ENCODE assay signal across 15 mouse cellular contexts in the genomic region with DNA sequence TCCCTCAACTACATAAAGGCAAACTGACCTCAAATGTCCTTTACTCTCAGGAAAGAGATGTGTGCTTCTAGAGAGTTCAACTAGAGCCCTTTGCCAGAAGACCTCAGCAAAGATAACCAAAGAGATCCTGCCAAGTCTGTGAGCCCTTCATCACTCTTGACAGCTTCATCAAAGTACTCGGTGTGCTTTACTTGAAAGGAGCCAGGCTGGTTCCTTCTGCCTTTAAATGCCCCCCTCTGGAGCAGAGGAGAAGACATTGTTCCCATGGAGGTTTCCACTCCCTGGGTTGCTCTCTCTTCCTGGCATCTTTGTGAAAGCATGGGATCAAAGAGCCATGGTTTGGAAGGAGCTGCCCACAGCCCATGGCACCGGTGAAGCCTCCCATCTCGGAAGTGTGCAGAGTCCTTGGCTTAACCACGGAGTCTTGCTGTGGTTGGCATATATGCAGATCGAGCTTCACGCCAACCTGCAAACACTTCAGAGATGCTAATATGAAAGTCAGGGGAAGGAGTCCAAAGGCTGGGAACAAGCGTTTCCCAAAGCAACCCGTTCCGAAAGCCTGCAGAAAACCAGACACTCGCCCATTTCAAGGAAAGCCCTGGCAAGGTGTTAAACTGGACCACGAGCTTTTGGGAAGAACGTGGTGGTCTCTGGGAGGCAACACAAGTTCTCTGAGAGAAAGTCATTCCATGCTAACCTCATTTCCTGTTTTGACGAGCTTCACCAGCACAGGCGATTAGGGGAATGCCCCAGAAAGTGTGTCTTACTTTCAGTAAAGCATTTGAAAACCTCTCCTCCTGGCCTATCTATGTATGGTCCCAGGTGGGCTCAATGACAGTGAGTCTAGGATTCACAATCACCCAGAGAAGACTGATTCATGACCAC.
DNase-seq lines count a peak whose midpoint lies in the region; ATAC-seq and TF ChIP-seq lines count a peak whose summit lies in the region.
"Had no signal": no experiment of that assay in that cellular context is flagged by ENCODE, and none has a peak within 500 bp of the region (broad histone marks: within the 10 kb centered on the region; RNA-seq: fewer than 3 reads in every experiment).

No protein-coding gene starts in this region.

- TF ChIP-seq POLR2A in cerebellum, adult 2 months (IDR thresholded peaks at IDR 0.05; ENCODE audit: borderline replicate concordance, insufficient read depth, low read length), result no peak

- ATAC-seq in midbrain, postnatal 0 days (ENCODE audit: low FRiP score), result no peak
- ATAC-seq in midbrain, embryonic 13.5 days, result no peak
- ATAC-seq: forebrain, embryonic 16.5 days had no signal

- H3K4me2 ChIP-seq in midbrain, postnatal 0 days (ENCODE audit: low read depth, low read length, poor library complexity, severe bottlenecking), result no peak overlapping the region
- no peak overlapping the region for H3K4me2 ChIP-seq in midbrain, embryonic 13.5 days (replicated peaks)
- H3K4me2 ChIP-seq: embryonic facial prominence, embryonic 15.5 days; limb, embryonic 15.5 days; lung, embryonic 15.5 days had no signal

- DNase-seq in adrenal gland, postnatal 14 days, result peak; percentile 34
- no peak for DNase-seq in adrenal gland, postnatal 4 days (ENCODE audit: low spot score in 2 of 2)
- DNase-seq in midbrain, postnatal 0 days (ENCODE audit: low spot score), result peak; percentile 10
- DNase-seq in cerebellum, adult 2 months, result peak; percentile 59 to 74
- peak; percentile 56 for DNase-seq in skeletal muscle tissue, adult 2 months (ENCODE audit: low read depth, low spot score)
- DNase-seq in adipocyte (ENCODE audit: low spot score), result no peak
- DNase-seq in spleen, adult 18-20 months, result no peak
- DNase-seq: kidney, postnatal 14 days; right cerebral cortex, postnatal 4 days; thymus, adult 2 months had no signal

- H3K27ac ChIP-seq in midbrain, postnatal 0 days (ENCODE audit: low read depth, low read length), result no peak overlapping the region
- H3K27ac ChIP-seq in midbrain, embryonic 13.5 days, result no peak overlapping the region
- H3K27ac ChIP-seq in cerebellum, adult 2 months (ENCODE audit: insufficient read depth, low read length), result no peak overlapping the region
- H3K27ac ChIP-seq: embryonic facial prominence, embryonic 15.5 days; limb, embryonic 15.5 days; lung, embryonic 15.5 days had no signal

- no peak overlapping the region for H3K9ac ChIP-seq in midbrain, postnatal 0 days (replicated peaks; ENCODE audit: low read length, poor library complexity, severe bottlenecking)
- no peak overlapping the region for H3K9ac ChIP-seq in midbrain, embryonic 13.5 days (replicated peaks)
- H3K9ac ChIP-seq: embryonic facial prominence, embryonic 15.5 days; limb, embryonic 15.5 days; lung, embryonic 15.5 days had no signal

- no peaks in the 10 kb centered on the region for H3K36me3 ChIP-seq in midbrain, postnatal 0 days (ENCODE audit: insufficient read depth, low read length)
- no peaks in the 10 kb centered on the region for H3K36me3 ChIP-seq in midbrain, embryonic 13.5 days
- H3K36me3 ChIP-seq: embryonic facial prominence, embryonic 15.5 days; limb, embryonic 15.5 days; lung, embryonic 15.5 days had no signal

- no peaks in the 10 kb centered on the region for H3K4me1 ChIP-seq in midbrain, postnatal 0 days (ENCODE audit: insufficient read depth, low read length)
- no peaks in the 10 kb centered on the region for H3K4me1 ChIP-seq in midbrain, embryonic 13.5 days (replicated peaks)
- peaks cover 31% of the 10 kb centered on the region for H3K4me1 ChIP-seq in cerebellum, adult 2 months (ENCODE audit: control insufficient read depth, insufficient read depth, low read length)

- no peak for TF ChIP-seq CTCF in midbrain, postnatal 0 days (IDR thresholded peaks at IDR 0.05)
- TF ChIP-seq CTCF in cerebellum, adult 2 months (IDR thresholded peaks at IDR 0.05; ENCODE audit: borderline replicate concordance, insufficient read depth, low read depth, low read length), result no peak

- 89% methylated on average over 14 of the region's 14 CpGs for WGBS in midbrain, postnatal 0 days
- 88% methylated on average over 14 of the region's 14 CpGs for WGBS in midbrain, embryonic 13.5 days
- 18% methylated on average over 14 of the region's 14 CpGs for WGBS in cerebellum, adult 2 months

- H3K9me3 ChIP-seq in midbrain, postnatal 0 days (ENCODE audit: low read length), result no peaks in the 10 kb centered on the region
- H3K9me3 ChIP-seq in midbrain, embryonic 13.5 days, result no peaks in the 10 kb centered on the region
- H3K9me3 ChIP-seq: embryonic facial prominence, embryonic 15.5 days; limb, embryonic 15.5 days; lung, embryonic 15.5 days had no signal

- H3K4me3 ChIP-seq in midbrain, postnatal 0 days (ENCODE audit: low read depth, low read length), result no peak overlapping the region
- no peak overlapping the region for H3K4me3 ChIP-seq in midbrain, embryonic 13.5 days (replicated peaks)
- no peak overlapping the region for H3K4me3 ChIP-seq in cerebellum, adult 2 months (replicated peaks; ENCODE audit: insufficient read depth, low read depth, low read length)
- H3K4me3 ChIP-seq: embryonic facial prominence, embryonic 15.5 days; limb, embryonic 15.5 days; lung, embryonic 15.5 days had no signal

- H3K27me3 ChIP-seq in midbrain, postnatal 0 days (ENCODE audit: insufficient read depth, low read length), result no peaks in the 10 kb centered on the region
- no peaks in the 10 kb centered on the region for H3K27me3 ChIP-seq in midbrain, embryonic 13.5 days
- no peaks in the 10 kb centered on the region for H3K27me3 ChIP-seq in cerebellum, adult 2 months (ENCODE audit: control insufficient read depth, insufficient read depth, low read length)
- H3K27me3 ChIP-seq: embryonic facial prominence, embryonic 15.5 days; limb, embryonic 15.5 days; lung, embryonic 15.5 days had no signal

Comparison
In these comparisons a context has a peak if more than half of its experiments do, and no peak if none do; other contexts are left out.
1. DNase-seq: peak in adrenal gland, postnatal 14 days (single experiment), midbrain, postnatal 0 days (single experiment), cerebellum, adult 2 months (2 of 2) and skeletal muscle tissue, adult 2 months (single experiment); none in adrenal gland, postnatal 4 days (0 of 2), adipocyte (single experiment) and spleen, adult 18-20 months (0 of 2).